Mouse (Mus musculus): ENCODE results near the gene Ccdc146.

GRCm38 (mm10) chr5:21288658-21289435 is 135.6 kb downstream of the Ccdc146 start:
- TF ChIP-seq CTCF (conservative IDR thresholded peaks at IDR 0.05; ENCODE audit: insufficient read depth, insufficient read length, low read depth, low read length) (no peak), POLR2A (IDR thresholded peaks at IDR 0.05; ENCODE audit: low read depth, low read length) (no peak)

All from kidney, adult 2 months (tissue).